Mouse (Mus musculus) urinary bladder, postnatal 14 days (tissue): ENCODE measurements around the gene B3galt1.

Experiments used
- DNase-seq: peaks from one replicate; pipeline ENCODE4 v3.0.0; 2021; ENCODE audit warnings: low spot score

B3galt1 gene

DNA sequence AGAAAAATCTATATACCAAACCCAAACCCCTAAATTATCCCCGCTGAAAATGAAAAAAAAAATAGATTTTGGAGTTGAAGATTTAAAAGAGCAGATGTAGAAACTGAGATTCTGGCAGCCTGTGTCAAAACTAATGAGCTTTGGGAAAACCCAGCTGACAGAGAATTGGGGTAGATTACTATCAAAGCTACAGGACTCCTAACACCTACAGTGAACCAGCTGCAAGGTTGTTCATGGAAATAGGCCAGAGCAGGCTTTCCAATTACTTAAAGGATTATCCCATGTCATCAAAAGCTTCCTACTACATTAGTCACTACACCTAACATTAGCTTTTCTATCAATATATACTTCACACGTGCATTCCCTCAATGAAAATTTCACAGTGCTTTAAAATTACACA, 165.1 kb downstream of the B3galt1 start:
- DNase-seq, result no peak

DNA sequence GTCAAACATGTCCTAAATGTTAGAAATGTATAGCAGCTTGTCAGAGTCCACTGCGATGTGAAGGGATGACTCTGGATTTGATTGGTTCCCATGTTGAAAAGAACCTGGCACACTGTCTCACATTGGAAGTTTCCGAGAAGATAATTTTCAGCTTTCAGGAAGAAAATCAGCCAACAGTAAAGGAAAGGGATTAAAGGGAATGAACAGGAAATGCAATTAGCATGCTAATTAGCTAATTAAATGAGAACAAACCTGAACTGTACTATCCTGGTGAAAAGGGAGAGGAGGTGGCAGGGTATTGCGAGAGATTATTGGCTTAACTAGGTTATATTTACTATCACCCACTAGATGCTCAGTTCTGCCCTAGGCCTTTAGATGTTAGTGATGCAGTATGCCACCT, 185.9 kb downstream of the B3galt1 start:
- DNase-seq, result no peak

DNA sequence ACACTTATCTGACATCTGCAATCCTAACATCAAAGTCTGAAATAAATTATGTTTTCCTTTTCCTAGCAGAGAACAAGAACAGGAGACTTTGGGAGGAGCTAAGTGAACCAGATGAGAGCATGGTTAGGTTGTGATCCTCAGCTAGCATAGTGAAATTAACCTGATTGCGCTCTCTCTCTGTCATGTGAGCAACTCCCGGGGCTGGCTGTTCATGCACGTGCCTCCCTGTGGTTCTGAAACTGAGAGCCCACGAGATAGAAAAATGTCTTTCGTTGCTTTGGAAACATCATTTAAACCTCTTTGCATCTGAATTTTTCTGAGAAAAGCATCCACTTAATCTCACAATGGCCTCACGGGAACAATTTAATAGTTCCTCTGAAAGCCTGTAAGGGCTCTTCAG, 190.8 kb downstream of the B3galt1 start:
- no peak for DNase-seq

DNA sequence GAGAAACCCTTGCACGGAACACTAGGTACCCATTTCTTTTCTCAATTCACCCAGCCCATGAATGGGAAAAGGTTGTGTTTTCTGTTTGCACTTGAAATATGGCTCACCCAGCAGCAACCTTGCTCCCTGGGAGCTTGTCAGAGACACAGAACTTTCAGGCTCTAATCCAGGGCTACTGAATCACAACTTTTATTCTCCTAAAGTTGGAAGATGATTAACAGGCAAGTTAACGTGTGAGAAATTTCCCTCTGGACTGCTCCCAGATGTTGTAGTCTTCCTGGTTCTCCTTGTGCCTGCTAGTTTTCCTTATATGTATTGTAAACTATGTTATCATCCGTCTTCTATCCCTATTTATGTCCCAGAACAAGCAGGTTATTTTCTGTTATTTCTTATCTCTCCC, 221.9 kb downstream of the B3galt1 start:
- no peak for DNase-seq

DNA sequence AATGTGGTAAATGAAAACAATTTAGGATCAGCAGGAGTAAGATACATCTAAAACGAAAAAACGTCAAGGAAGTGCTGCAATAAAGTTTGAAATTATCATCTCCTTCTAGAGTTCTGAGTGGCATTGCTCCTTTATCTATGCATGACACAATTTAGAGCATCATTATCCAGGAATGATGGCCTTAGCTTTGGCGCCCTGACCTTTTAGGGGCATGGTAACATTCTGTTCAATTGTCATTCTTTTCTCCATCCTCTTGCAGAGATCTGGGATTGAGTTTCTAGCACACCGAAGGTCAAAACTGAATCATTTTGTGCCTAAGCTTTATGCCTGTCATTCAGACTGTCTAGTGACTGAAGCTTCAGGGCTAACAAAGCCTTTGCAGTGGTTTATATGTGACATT, 231.9 kb downstream of the B3galt1 start:
- no peak for DNase-seq

DNA sequence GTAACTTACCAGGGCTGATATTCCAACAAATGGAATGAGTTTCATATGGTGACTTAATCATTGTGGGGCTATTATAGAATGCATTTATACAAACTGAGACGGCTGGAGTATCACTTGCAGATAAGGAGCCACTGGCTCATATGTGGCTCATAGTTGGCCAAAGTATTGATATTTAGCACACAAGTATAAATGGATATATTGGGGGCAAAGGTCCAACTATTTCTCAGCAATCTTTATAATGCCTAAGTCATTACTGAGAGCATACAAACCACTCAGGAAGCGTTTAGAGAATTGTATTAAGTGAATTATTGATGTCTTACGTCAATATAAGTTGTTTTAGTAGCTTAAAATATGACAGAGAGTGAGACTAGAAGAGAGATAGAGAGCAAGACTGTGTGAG, 234.3 kb downstream of the B3galt1 start:
- DNase-seq, result no peak

DNA sequence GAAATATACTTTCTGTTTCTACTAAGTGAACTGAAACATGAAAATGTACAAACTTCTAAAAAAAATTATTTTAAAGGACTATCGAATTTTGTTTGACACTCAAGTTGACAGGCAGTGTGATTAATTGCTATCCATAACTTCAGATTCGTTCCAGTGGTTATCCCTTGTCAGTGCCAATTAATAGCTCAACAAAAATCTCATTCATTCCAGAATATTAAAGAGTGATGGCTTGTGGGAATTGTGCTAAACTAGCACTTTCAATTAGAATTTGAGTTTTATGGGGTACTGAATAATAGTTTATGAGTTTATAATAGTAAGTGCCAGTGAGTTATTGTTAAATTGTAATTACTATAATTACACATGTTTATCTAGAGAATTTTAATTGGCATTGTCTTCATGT, 250.5 kb downstream of the B3galt1 start:
- DNase-seq, result no peak

DNA sequence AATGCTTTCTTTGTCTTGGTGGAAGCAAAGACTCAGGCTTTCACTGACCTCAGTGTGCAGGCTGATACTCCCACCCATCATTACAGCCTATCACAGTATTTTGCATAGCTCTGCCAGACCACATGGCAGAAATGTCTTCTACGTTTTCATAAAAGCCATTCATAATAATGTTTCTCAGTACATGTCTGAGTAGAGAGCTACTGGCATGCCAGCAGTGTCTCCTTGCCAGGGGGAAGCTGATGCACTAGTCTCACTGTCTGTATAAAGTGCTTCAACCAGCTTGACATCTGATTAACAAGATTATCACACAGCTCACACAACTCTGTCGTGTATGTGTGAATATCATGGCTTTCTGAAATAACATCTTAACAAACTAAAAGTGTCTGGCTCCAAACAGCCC, 252.3 kb downstream of the B3galt1 start:
- DNase-seq, result no peak

DNA sequence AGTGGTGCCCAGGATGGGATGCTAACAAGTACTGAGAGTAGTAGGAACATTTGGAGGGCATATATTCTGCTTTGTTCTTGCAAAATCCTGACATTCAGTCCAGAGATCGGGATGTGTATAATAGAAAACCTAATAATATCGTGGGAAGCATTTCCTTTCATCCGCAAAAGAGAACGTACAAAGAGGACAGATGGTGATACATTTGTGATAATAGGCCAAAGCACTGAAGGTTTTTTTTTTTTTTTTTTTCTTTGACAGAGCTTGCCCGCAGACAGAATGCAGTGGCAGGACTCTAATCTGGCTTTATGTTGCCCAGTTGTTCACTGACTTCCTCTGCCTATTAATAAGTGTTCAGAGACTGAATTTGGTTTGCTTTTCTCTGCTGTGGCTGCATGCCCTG, 256.7 kb downstream of the B3galt1 start:
- no peak for DNase-seq

DNA sequence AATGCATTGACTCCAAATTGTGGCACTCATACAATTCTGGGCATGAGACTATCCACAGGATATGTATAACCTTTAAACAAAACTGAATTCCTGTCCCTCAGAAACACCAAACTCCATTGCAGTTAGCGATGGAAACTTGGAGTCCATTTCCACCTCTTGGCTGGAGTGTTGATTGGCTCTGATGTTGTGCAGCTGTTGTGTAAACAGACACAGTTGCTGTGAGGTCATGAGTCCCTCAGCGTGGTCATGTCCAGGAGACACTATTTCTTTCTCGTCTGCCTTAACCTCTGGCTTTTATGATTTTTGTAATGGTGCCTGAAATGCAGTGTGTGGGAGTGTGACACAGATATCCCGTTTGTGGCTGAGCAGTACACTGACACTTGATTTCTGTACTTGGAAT, 262.0 kb downstream of the B3galt1 start:
- peak; percentile 16 for DNase-seq

DNA sequence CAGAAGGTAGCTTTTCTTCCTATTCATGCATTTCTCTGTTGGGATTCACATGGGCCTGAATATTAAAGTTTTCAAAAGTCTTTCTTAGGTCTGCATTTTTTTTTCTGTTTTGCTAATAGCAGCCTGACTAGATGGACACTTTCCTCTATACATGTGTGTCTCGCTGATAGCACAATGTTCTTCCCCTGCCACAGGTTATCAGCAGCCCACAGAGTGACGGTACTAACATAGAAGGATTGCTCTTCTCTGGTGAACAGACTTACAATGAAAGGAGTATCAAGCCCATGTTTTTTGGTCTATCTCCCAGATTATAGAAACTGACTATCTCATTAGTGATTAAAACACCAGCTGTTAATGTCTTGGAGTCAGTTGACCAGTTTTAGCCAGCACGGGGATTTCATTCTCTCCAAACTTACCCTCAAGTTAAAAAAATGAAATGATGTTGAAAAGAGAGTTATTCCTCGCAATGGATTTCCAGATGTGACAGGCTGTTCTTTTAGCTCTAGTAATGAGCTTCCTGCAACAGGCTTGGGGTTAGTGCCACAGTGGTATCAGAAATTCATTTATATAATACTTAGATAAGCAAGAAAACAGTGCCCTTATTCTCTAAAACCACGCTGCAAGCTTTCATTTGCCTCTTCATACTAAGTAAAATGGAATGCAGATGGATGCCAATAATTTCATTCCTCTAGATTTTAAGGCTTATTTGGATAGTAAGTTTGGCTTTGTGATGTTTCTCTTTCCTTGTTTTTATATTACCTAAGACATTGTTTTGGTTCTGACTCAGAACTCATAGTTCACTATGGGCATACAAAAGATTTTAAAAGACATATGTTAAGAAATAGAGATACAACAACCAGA, 263.6 kb downstream of the B3galt1 start:
- no peak for DNase-seq

DNA sequence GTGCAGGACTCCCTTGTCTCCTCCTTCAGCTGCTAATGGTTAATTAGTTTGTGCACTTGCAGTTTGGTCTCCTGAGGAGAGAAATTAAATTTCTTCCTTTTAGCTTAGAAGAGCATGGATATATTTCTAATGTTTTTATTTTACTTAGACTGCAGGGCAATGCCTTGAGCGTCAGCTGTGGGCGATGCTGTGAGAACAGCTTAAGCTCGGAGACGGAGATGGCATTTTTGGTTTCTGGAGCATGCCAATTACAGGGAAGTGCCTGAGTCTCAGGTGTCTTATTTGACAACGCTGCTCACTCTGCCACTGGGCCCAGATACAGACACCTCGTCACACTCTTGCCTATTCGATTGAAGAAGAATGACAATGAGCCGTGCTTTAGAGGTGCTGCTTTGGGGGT, 282.1 kb downstream of the B3galt1 start:
- no peak for DNase-seq

DNA sequence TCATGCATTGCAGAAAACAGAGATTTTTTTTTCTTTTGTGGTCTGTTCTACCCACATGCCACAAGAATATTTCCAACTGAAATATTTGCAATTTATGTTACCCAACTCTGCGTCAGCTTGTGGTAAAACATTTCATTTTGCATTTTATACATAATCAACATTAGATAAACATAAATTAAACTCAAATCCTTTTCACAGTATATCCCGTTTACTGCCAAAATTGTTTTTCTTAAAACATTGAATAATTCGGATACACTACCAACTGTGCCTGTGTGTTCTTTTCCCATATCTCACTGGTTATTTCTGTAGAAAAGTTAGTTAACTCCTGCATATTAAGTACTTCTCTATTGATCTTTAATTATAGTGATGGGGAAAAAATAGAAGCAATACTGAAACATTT, 285.1 kb downstream of the B3galt1 start:
- no peak for DNase-seq

DNA sequence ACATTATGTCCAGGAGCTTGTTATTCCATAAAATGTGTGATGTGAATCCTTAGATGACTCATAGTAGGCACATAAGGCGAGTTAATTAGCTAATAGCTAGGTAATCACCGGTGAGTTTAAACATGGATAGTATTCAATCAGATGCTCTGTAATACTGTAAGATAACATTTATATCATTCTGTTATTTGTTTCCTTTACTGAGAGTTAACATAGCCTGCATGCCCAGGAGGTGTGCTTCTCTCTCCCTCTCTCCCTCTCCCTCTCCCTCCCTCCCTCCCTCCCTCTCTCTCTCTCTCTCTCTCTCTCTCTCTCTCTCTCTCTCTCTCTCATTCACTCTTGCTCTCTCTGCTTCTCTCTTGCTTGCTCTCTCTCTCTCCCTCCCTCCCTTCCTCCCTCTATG, 292.7 kb downstream of the B3galt1 start:
- DNase-seq, result no peak

DNA sequence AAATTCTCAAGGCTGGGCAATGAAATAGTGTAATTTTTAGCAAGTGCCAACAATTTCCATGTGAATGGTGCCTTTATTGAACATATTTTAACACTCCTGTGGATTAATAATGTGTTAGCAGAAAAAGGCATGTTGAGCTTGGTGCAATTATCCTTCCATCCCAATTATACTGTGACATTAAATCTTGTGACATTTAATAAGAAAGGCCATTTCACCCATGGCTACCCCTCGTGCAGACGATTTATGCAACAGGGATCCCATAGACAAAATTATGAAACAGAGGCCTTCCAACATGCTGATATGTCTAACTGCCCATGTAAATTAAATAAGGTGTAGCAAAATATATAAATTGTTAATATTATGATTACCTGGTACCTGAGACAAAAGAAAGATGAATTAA, 293.3 kb downstream of the B3galt1 start:
- DNase-seq, result no peak

DNA sequence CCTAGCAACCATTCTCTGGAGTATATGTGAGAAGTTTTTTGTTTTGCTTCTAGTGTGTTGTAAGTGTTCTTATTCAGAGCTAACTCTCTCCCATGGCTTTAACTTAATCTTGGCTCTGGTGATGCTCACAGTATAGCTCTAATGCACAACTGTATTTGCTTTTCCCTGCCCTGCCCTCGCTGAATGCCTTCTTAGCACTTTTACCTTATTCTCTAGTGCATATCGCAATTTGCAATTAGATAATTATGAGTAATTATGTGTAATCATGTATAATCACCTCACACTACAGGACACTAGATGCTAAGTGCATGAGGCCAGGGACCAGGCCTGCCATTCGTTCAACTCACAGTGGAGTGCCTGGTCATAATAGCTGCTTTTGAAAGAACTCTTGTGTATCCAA, 307.7 kb downstream of the B3galt1 start:
- DNase-seq, result no peak

DNA sequence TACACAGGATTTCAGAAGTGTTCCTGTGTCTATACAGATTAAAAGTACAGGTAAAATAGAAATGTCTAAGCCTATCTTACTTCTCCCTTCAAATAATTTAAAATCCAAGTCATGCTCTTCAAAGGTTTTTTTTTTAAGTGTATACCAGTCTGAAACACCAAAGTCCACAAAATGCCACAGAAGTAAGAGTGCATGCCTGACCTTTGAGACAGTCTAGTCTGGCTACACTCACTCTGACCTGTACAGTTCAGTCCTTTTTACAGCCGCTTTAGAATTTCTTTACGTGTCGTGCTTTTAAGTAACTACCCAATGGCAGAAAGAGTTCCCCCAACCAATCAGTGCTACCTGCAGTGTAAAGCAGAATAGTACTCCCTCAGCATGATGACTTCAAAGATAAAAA, 314.2 kb downstream of the B3galt1 start:
- DNase-seq, result no peak

DNA sequence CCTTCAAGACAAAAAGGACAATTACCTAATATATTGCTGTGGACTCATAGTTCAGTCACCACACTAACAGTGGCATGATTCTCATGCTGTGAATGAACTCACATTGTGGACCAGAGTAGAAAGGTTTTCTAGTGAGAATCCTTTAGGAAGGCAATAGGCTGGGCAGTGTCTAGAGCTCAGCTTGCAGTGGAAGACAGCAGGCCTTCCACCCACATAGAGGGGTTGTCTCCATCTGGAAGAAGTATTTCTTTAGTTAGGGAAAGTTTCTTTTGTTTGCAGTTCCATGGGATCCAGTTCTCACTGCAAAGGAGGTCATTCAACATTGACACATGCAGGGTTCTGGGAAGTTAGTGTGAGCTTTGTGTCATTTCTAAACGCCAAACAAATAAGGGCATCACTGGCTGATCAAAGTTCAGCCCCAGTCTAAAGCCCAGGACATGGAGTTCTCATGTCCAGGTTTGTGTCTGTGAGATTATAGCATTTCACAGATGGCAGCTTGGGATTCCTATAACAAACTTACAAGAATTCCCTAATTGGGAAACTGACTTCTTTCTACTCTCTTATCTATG, 316.1 kb downstream of the B3galt1 start:
- no peak for DNase-seq

DNA sequence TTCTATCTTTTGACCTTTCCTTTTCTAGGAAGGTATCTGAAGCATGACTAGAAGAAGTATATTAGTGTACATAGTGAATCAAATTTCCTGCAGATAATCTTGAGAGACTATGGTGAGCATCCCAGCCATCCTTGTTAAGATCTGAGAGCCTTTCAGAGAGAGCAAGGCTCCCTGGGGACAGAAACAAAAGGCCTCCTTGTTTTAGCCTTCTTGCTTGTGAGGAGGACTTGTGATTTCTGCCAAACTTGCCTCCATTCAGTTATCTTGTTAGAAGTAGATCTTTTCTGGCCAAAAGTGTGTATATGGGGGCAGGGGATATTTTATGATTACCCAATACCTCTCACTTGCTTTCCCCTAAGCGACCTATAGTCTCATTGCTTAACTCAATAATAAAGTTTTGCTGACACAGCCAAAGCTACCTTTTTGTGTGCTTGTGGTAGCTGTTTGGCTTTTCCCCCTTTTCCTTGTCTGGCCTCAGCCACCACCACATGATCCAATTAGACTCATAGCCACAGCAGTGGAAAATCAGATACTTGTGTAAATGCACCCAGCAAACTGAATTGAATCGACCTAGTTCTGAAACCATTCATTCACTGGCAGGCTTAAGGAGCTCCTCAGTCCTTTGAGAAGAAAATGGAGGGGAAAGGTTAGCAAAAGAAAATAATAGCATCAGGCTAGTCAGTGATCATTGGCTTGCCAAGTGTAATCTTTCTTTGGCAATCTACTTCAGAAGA, 332.5 kb downstream of the B3galt1 start:
- DNase-seq, result no peak

DNA sequence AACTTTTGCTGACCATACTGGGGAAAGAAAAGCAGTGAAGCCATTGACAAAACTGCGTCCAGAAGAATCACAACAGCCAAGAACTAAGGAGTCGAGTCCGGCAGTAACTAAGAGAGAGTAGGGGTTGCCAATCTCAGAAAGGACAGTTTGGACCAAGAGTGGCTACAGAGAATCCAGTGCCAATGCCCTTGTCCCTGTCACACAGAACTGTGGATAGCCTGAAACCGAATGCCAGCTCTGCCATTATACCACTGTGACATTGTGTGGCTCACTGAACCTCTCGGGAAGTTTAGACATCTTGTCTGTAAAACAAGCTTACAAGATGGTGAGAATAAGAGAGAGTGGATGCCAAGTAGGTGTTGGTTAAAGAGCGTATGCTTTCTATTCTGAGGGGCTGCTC, 335.9 kb downstream of the B3galt1 start:
- DNase-seq, result no peak

DNA sequence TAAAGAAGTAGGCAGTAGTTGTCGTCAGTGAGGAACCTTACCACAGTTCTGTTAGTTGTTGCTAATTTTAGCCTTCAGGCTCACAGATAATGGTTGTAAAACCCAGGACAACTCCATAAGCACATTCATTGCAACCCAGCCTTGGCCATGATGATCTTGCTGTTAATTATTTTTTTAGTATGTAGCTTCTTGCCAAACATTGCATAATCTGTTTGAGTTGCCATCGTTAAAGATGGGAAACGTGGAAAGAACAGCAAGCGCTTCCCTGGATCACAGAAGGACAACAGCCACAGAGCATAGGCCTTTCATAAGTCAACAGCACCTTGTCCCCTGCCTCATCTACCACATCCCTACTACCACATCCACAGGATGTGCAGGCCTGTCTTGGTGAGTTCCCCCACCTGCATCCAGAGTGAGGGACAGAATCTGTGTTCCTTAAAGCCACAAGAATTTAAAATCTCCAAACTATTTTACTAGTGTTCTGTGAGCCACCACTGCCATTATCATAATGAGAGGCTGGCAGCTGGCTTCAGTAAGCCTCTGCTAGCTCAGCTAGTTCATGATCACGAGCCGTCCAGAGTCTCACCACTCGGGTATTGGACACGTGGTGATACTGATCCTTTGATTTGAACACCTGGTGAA, 337.1 kb downstream of the B3galt1 start:
- no peak for DNase-seq

DNA sequence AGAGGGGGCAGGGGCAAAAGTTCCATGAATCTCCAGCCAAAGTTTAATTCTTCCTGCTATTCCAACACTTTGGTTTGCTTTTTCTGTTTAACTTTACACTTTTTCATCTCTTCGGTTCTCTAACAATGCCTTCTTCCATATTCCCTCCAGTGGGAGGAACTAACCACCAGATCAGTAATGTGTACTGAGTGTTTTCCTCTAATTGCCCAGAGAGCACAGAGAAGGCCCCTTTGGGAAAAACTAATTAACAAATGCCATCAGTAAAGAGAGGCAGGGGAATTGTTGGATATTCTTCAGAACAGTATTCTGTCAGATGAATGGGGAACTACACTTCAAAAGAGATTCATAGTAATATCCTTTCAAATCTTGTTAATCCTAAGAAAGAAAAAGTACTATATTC, 338.1 kb downstream of the B3galt1 start:
- DNase-seq, result no peak

DNA sequence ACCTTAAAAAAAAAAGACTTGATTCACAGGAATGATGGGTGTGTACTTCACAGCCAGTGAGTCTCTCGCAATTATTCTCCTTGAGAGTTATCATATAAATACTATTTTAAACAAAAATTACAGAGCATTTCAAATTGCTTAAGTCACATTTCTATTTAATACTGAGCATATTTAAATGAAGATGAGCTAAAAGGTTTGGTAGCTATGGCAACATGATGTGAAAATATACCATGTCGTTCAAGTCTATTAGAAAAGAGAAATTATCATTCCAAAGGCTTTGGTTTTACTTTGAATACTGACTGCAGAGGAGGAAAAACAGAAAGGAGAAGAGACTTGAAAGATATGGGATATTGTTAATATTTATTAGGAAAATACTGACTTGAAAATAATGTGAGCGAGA, 366.3 kb downstream of the B3galt1 start:
- no peak for DNase-seq
